Mouse (Mus musculus): ENCODE measurements at regions not wholly inside any gene's neighbourhood (a gene's known extent, or its start where the extent isn't known, plus 50 kb on each side); places are given as distances from the start of the nearest gene placed in this dataset.

GRCm38 (mm10) chr8:24383130-24383962, 342.3 kb downstream of the Adam3 start:
- TF ChIP-seq CTCF (IDR thresholded peaks at IDR 0.05; ENCODE audit: low read depth) (no peak), EP300 (IDR thresholded peaks at IDR 0.05; ENCODE audit: low read depth) (no peak)

Data from liver, postnatal 0 days (tissue).